Mouse (Mus musculus) layer of hippocampus, adult 8-10 months (tissue): ENCODE results near the gene Zswim5. TPM values are rescaled to one million over a fixed set of nuclear protein-coding genes. Genes with fewer than 3 reads are reported as not detected.
A peak's percentile ranks its signal among the peaks of the same experiment; 100 is the strongest.
"Not testable (repeated sequence)": the region's sequence is repeated elsewhere in the genome, so short reads cannot be mapped to it uniquely, and the experiment has no call there.

Experiments used
- DNase-seq, 2 experiments: peaks; one replicate each; pipeline ENCODE4 v3.0.0; 2022; ENCODE audit warnings: low spot score in 2 of 2
- total RNA-seq, 4 experiments: library from RNA; stranded (reverse); gene quantifications; 2 replicates each; pipeline ENCODE4 v1.2.4; 2022

The Zswim5 gene
- 10 to 100 TPM; 14.5 to 17.4 (median 16.1) TPM for total RNA-seq

DNA sequence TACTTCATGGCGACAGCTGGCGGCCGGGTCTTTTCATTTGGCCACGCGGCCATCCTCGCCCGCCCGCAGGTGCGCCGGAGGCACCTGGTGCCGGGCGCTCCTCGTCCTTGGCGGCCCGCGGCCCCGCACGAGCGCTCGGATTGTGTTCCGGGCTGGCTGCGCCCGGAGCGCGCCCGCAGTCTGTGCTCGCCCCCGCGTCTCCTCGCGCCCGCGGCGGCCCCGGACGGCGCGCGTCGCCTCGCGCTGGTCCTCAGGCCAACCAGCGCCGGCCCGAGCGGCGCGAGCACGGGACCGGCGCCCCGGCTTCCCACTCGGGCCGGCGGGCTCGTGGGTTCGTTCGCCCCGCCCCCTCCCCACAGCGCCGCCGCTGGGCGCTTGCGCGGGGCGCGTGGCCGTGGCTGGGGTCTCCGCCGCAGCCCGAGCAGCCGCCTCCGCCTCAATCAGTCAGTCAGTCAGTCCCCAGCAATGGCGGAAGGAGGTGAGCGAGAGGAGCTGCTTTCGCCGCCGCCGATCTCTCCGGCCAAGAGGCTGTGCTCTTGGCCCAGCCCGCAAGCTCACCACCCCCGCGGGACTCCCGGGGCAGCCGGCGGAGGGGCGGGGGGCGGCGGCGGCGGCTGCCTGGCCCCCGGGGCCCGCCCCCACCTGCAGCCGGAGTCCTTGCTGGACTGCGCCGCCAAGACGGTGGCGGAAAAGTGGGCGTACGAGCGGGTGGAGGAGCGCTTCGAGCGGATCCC, at the start of gene Zswim5:
Zswim5 (plus strand) TSS at position 382 of the 734 bp plus-strand sequence.
- peak; percentile 46 to 69 for DNase-seq

GRCm38 (mm10) chr4:116827819-116828218, 49.4 kb upstream of the Zswim5 start:
- no peak for DNase-seq

GRCm38 (mm10) chr4:116829364-116830069, 47.7 kb upstream of the Zswim5 start:
- no peak for DNase-seq

DNA sequence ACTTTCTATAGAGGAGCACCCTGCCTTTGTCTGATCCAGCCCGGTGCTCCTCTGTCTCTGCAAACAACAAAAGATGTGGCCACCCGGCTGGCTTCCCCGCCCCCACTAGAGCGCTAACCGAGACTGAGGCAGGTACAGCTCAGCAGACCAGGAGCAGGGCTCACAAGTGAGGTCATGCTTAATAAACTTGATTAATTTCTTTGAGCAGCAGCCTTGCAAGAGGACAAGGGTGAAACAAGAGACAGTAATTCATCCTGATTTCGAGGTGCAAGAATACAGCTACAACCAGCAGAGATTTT, 47.2 kb upstream of the Zswim5 start:
- DNase-seq, result no peak

GRCm38 (mm10) chr4:116838999-116839398, 38.2 kb upstream of the Zswim5 start:
- no peak for DNase-seq

DNA sequence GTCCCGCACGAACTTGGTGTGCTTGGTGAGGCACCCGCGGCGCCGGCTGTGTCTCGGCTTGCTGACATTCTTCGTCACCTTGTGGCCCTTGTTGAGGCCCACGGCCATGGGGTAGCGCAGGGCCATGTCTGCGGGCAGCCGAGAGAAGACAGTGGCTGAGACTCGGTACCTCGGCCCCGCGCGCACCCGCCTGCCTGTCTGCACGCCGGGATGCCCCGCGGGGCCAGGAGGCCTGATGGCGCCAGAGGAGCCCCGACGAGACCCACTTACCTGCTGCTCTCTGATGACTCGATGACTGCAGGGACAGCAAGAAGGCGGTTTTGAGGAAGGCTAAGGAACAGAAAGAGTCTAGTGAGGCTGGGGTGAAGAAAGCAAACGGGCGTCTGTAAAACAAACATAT, 37.1 kb upstream of the Zswim5 start:
- not testable (repeated sequence) for DNase-seq

GRCm38 (mm10) chr4:116840841-116841240, 36.3 kb upstream of the Zswim5 start:
- no peak for DNase-seq

- no peak for DNase-seq
Observed at GRCm38 (mm10) chr4:116844324-116844723, 32.9 kb upstream of the Zswim5 start.

DNA sequence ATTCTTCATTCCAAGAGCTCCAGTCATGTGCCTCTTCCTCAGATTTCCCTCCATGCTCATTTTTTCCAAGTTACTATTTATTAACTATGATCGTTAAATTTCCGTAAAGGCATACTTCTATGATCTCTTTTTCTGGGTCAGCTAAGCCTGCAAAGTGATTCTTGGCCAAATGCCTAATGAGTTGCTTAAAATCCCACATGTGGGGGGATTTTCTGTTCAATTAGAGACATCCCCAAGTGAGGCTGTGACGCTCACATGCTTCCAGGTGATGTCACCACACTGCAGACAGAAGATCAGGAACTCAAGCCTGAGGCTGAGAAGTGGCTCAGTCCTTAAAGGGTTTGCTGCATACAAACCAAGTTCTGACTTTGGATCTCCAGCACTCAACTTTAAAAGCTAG, 27.3 kb upstream of the Zswim5 start:
- no peak for DNase-seq

DNA sequence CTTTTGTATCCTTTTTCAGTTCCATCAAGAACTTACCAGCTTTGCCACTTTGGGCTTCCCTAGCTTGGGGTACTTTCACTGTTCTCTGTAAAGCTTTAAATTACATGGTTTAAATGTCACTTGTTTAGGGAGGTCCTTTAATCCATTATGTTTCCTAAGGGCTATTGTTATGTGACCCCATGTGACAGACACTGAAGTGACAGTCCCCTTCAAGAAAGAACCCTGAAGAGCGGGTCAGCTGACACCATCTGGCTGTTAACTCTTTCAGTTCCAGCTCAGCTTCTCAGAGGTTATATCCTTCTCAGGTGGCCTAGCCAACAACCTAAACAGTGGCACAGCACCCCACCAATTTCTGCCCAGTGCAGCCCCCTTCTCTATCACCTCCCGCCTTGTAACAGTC, 22.9 kb upstream of the Zswim5 start:
- no peak for DNase-seq

DNA sequence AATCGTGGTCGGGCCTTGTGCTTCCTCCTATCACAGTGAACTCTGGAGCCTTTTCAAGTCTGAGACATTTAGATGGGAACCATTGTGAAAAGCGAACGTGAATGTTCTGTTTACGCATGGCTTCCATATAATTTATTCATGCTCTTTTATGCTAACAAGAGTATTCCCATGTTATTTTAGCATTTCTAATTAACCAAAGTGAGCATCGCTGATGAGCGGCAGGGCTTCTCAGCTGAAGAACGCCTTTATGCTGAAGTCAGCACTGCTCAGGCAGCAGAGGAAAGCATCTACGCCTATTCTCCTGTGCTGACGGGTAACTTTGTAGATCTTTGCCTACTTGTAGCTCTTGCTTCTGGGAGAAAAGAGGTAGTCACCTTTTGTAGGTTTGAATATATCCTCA, 20.0 kb upstream of the Zswim5 start:
- no peak for DNase-seq

DNA sequence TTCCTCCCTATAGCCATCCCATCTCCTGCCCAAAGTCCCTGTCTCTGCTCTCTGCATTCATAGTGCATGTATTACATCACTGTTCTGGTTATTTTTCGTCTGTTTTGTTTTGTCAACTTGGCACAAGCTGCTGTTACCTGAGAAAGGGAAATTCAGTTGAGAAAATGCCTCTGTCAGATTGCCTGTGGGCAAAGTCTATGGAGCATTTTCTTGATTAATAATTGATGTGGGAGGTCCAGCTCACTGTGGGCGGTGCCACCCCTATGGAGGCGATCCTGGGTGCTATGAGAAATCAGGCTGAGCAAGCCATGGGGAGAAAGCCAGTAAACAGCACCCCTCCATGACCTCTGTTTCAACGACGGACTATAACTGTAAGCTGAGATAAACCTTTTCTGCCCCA, 17.5 kb upstream of the Zswim5 start:
- no peak for DNase-seq

DNA sequence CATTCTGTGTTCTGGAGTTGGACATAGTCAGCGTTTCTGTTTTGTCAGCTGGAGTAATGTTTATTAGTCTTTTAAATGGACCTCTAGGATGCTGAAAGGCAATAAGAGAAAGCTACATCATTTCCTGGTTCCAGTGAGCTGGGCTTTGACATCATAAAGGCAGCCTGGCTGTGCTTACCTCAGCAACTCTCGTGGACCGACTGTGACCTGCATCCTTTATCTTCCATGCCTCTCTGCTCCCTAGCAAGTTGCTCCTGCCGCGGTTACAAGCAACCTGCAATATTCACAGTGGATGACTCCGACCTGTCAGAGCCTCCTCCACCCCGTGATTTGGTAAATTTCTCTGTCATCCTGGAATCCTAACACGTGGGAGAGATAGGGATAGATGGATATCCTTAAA, 15.2 kb upstream of the Zswim5 start:
- DNase-seq, result no peak

- no peak for DNase-seq
Observed at GRCm38 (mm10) chr4:116869898-116870297, 7.3 kb upstream of the Zswim5 start.

- no peak for DNase-seq
Observed at GRCm38 (mm10) chr4:116874595-116874994, 2.6 kb upstream of the Zswim5 start.

GRCm38 (mm10) chr4:116876630-116876994, 564 bp upstream of the Zswim5 start:
- peak; percentile 28 to 32 for DNase-seq

DNA sequence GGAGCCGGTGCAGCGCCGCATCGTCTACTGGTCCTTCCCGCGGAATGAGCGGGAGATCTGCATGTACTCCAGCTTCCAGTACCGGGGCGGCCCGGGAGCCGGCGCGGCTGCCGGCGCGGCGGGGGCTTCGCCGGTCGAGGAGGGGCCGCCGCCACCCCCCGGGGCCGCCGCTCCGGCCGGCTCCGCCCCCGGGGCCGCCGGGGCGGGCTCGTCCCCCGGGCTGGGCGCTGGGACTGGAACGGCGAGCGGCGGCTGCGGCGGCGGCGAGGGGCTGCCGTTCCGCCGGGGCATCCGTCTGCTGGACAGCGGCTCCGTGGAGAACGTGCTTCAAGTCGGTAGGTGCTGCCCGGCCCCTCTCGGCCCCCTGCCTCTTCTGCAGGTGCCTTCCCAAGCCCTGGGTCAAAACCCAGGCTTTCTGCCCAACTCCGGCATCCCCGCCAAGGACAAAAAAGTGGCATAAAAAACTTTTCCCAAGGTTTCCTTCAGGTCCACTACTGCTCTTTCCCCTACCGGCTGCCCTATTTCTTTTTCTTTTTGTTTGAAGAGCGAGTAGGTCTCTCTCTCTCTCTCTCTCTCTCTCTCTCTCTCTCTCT, 649 bp downstream of the Zswim5 start:
- peak in 1 of 2 experiments; percentile 13 for DNase-seq

DNA sequence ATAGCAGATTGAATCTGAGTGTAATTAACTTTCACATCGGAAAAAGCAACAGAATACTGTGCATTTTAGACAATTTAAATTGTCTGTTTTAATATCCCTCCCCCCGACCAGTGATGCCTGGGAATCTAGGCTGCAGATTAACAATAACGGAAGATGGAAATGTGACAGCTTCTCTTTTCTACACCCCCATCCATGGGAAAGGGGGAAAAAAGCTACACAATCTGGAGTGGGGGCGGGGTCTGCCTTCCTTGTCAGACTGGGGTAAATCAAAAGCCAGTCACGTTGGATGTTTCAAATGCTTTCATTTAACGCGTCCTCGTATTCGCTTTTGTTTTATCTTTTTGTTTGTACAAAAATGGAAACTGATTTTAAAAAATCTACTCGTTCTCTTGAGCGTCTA, 1.3 kb downstream of the Zswim5 start:
- peak; percentile 62 to 66 for DNase-seq

DNA sequence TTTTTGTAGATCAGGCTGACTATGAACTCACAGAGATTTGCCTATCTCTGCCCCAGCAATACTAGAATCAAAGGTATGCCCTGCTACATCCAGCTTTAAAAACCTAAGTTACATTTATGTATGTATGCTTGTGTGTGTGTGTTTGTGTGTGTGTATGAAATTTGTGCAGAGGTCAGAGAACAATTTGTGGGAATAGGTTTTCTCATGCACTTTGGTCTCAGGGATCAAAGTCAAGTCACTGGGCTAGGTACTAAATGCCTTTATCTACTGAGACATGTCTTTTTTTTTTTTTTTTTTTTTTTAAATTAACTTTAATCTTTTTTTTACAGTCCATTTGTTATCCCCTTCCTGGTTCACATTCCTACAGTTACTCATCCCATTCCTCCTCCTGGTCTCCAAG, 5.5 kb downstream of the Zswim5 start:
- no peak for DNase-seq

- DNase-seq, result no peak
Observed at GRCm38 (mm10) chr4:116894200-116895080, 17.3 kb downstream of the Zswim5 start.

DNA sequence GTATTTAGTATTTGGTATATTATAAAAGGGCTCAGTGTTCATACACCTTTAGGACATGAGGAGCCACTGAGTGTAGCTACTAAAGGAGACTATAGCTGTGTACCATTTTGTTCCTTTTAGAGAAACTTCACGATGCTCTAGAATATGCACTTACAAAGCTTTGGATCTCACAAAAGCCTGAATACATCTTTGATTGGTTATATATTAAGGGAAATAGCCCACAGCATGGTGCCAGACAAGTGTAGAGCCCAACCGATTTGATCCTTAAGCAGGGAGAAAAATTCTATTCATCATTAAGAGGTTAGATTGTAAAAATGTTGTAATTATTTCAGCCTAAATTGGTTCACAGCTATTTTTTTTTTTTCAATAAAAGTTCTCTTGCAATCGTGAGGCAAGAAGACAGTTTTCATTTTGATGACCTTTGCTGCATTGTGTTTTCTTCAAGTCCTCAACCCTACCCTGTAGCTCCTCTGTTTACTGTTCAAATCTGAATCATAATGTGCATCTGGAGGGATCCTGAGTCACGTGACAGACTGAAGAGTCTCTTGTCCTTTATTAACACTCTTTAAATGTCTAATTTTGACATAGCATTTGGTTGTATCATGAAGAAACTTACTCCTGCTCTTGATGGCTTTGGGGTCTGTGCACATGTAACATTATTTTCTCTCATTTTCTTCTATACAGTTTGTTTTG, 33.5 kb downstream of the Zswim5 start:
- DNase-seq, result no peak
